Mouse (Mus musculus): ENCODE results near the gene Crybb1.

The Crybb1 gene

DNA sequence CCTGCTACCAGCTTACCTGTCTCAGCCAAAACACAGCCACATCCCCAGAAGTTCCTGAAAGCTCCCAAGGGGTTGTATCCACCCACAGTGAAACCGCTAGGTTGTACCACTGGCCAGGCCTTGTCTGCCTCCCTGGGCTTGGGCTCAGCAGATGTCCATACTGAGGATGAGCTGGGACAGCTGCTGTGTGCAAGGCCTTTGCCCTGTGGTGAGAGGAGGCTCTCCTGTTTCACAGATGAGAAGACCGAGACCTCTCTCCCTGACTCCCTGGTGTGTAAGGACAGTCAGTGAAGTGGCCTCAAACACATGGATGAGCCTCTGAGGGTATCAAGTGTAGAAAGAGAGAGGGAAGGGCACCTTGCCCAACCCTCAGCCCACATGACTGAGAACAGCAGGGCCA is 32.0 kb downstream of the Crybb1 start:
- no peak for DNase-seq

DNA sequence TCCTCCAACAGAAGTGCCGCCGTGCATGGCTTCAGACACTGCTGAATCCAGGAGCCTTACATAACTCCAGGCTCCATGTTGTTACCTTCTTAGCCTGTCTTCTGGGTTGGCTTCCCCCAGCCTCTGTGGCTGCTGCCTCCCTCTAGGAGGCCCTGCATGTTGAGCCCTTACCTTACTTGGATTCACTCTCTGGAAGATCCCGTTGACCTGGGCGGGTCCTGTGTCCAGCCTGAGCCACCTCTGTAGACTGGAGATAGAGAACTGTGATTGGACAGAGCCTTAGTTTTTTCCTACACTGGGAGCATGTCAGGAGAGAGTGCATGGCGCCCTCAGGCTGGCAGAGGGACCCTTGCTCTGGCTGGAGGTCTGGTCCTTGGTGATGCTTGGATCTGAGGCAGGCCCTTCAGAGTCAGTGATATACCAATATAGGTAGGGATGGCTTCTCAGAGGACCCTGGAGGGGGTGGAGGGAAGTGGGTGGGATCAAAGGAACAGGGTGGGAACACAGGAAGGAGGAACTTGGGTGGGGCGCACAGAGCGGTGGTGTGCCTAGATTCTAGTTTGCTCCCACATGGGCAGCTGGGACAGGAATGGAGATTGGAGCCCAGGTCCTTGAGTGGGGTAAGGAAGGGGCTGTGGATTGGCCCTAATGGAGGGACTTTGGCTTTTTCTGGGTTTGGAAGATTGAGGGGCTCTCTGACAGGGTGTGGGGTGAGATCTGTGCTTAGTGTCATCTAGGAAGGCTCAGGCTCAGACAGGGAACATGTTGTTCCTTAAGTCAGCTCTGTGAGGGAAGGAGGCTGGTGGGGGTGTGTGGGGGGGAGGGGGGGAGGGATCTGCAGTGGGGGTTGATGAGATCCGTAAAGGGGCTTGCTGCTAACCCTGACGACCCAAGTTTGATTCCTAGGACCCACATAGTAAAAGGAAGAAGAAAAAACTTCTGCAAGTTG is 32.9 kb downstream of the Crybb1 start:
- DNase-seq = no peak

DNA sequence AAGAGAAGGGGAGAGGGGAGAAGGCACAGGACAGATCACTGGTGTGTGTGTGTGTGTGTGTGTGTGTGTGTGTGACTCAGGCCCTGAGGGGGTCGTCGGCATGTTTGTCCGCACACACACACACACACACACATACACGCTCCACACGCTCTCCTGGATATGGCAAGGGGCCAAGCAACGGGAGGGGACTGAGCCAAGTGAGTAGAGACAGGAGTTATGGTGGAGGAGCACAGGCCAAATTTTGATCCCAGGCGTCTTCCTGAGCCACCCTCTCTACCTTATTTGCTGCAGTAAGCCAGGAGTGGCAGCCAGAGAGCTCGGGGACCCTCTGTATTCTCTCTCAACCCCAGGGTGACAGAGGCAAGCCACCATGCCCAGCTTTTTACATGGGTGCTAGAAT is 33.6 kb downstream of the Crybb1 start:
- no peak for DNase-seq

DNA sequence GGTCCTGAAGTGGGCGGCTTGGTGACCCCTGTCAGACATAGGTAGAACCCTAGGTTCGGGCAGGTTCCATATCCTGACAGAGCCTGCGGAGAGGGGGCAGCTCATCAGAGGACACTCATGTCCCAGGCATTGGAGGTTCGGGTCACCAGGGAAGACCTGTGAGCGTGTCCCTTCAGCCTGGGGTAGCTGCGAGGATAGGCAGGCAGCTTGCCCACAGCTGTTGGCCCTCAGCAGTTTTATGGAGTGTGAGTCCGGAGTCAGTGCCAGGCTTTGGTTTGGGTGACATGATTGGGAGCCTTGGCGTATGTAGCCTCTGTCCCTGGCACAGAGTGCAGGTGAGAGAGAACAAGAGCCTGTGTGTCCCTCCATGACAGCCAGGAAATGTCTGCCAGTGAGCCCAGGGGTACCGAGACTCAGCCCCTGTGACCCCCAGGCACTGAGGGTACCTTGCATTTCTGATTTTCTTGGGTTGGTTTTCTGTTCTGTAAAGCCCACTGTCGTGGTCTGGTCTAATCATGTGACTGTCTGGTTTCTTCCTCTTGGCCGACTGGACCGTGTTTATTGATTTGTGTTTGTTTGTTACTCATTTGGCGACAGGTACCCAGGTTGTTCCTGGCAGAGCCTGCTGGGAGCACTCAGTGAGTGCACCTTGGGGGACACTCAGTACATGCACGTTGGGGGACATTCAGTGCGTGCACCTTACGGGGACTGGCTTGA is 34.4 kb downstream of the Crybb1 start:
- no peak for DNase-seq

DNA sequence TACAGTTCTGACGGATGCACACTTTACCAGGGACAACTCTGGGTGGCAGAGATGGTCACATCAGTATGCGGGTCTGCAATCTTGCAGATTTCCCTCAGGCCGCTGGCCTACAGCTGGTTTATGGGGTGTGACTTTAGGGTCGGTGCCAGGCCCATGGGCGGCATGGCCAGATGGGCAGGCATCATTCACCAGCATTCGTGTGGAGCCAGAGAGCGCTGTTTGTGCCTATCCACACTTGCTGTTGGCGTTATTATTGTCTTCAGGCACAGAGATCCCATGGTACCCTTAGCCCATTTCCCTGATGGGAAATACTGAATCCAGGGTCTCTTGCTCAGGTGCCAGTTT is 34.9 kb downstream of the Crybb1 start:
- DNase-seq = no peak

DNA sequence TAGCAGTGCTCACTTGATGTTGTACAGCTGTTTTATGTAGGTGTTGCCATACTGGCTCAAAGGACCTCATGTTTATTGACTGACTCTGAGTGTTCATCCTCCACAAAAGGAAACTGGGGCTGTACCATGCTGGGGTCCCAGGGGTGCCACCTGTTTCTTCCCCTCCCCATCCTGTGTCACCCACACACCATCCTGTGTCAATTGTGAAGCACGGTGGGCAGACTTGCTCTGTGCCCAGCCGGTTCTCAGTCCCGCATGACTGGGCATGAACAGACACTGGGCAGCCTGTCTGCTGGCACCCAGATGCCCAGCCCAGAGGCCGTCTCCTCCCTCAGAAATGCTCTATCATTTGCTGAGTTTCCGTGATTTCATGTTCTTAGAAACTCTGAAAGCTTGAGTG is 36.3 kb downstream of the Crybb1 start:
- DNase-seq = no peak

DNA sequence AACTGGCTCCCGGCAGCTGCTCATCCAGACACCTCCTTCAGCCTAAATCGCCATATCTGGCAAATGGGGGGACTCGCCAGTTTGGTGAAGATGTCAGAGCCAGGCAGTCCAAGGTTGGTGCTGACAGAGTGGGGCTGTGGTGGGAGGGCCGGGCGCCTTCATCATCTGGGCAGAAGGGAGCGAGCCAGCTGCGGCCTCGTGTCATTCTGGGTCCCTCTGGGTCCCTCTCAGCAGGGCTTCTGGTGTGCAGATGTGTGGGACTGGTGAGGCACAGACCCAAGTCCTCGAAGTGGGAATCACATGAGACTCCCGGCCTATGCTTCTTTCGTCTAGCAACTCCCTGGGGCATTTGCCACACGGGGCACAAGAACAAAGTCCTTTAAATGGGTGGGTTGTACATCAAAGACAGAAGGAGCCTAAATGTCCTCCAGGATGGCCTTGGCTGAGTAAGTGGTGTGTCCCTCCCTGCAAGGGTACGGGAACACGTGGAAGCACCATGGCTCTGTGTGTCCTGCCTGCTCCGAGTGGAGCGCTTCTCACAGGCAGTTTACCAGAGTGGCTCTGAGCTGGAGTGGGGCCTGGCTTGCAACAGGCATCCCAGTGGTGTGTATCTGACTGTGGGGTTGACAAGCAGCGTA is 36.8 kb downstream of the Crybb1 start:
- DNase-seq = no peak

DNA sequence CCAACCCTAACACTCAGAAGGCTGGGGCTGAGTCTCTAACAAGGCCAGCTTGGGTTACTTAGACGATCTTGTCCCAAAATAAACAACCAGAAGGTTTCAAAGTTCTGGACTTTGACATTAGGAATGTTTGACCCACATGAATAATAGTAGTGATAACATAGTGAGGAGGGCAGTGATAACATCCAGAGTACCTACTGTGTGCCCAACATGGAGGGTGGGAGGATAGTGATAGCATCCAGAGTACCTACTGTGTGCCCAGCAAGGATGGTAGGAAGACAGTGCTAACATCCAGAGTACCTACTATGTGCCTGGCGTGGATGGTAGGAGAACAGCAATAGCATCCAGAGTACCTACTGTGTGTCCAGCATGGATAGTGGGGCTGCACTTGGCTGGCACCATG is 38.2 kb downstream of the Crybb1 start:
- DNase-seq = no peak

DNA sequence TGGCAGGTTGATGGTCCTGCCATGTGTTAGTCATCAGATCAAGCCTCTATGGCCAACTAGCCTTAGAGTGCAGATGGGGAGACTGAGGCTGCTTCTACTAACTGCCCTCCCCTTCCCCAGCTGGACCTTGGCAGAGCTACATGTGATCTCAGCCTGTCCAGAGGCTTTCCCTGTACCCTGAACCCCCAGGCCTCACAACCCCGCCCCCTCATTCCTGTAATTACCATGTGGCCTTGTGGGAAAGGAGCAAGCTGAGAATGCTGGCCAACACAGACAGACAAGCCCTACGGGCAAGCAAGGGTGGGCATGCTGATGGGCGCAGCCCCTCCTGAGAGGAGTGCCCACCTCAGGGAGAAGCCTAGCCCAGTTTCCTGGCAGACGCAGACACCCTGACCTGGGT is 39.1 kb downstream of the Crybb1 start:
- no peak for DNase-seq

DNA sequence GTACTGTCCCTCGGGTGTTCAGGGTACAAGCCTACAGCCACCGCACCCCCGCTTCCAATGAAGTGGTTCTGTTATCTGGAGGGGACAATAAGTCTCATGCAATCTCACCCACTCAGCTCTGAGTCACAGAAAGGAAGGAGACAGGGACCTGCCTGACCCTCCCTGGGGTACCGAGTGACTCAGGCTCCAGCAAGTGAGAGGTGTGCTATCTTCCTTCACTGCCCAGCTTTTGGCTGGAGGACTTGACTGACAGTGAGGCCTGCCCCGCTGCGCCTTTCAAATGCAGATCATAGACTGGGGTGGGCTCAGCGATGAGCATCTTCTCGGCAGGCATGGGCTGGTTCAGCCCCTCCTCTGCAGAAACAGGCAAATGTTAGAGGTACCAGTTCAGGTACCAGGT is 39.5 kb downstream of the Crybb1 start:
- no peak for DNase-seq

DNA sequence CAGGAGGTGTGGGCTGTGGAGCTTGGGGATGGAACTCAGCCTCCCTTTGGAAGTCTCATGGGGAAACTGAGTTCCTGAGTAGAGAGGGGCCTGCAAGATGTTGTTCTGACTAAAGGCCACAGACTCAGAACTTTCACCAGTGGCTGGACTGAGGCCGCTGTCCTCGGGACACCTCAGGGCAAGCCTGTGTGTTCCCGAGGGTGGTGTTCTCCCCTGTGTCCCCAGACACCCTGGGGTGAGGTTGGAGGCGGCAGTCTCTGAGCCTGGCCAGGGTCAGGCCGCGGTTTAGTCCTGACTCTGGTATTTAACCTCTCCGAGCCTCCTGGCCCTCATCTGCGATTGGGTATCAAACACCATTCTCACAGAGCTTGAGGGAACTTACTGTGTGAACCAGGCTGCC is 39.9 kb downstream of the Crybb1 start:
- DNase-seq = no peak

DNA sequence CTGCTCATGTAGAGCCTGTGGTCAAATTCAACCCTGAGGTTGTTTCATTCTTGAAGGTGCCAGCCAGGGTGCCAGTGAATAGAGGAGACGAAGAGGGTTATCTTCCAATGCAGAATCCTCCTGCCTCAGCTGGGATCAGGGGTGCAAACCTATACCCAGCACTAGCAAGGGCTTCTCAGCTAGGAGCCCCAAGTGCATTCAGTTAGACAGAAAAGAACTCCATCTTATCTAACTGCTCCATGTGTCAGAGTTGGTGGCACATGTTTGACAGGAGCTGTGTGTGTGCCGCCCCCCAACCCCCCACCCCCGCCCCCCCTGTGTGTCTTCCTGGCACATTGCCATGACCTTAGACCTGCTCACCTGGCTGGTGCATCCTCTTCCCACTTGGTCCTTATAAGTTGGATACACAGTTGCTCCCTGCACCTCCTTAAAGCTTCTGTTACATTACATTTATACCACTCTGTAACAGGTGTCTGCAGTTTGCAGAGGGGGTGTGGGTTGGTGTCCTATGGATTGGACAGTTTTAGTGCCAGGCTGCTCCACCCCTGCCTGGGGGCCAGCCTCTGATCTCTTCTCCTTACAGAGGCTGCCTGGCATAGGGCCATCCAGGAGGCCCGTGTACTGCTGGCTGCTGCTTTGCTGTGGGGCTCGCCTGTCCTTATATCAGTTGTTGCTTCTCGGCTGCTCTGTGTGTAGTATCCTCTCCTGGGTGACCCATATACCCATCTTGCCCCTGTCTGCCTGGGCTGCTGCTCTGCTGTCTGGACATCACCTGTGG is 41.0 kb downstream of the Crybb1 start:
- no peak for DNase-seq

DNA sequence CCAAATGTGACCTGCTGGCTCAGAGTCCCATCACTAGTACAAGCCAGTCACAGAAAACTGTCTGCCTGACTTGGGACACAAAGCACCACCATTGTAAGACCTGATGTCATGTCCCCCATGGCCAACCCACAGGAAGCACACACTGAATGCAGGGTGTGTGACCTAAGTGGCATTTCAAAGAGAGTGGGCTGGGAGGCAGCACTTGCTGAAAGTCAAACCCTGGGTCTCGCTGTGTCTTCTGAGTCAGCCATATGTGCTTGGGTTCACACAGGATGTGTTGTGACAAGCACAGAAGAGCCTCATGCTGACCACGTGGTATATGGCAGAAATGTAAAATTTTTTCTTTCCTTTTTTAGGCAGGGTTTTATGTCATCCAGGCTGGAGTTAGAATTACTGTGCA is 41.6 kb downstream of the Crybb1 start:
- DNase-seq = no peak

DNA sequence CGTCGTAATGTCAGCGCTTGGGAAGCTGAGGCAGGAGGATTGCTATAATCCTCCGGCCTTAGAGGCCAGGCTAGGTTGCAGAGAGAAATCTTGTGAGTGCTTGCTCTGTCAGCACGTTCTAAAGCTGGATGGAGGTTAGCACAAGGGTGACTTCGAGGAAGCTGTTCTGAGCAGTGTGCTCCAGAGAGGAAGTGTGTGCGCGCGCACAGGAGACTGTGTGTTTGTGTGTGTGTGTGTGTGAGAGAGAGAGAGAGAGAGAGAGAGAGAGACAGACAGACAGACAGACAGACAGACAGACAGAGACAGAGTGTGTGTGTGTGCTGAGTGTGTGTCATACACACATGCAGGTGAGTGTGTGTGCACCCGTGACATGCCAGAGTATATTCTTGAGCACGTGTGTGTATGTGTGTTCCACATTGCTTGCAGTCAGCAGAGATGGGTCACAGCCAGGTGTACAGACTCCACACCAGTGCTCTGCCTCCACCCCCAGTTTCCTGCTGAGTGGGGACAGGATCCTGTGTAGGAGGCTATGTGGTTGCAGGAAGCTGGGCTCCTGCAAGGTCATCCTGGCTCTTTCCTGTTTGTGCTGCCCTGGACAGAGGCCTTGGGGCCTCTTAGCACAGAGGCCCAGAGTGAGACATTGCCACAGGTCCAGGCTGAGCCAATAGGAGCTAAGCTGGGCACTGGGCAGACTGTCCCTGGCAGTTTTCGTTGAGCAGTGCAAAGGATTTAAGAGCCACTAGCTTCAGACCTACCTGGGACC is 42.8 kb downstream of the Crybb1 start:
- no peak for DNase-seq

DNA sequence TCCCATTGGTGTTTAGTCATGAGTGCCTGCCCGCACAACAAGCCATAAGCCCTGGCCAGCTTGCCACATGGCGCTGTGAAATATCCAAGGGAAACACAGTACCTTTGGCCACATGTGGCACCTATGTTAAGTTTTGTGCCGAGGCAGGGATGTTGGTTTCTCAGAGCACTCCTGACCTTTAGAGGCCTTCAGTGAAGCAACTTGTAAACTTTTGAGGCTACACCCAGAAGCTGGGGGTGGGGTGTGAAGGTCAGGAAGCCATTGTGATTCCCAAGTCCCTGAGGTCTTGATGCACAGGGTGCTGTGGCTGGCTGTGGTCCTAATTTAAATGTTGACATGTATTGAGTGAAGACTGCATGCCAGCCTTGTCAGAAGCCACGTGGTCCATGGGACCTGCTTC is 43.8 kb downstream of the Crybb1 start:
- DNase-seq = no peak

DNA sequence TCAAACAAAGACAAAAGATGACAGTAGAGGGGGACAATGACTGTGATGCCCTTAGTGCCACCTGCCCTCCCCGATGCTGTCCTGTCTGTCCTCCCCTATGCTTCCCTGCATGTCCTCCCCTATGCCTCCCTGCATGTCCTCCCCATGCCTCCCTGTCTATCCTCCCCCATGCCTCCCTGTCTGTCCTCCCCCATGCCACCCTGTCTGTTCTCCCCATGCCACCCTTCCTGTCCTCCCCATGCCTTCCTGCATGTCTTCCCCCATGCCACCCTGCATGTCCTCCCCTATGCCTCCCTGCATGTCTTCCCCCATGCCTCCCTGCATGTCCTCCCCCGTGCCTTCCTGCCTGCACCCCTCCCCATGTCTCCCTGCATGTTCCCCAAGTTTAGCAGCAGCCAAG is 44.5 kb downstream of the Crybb1 start:
- no peak for DNase-seq

DNA sequence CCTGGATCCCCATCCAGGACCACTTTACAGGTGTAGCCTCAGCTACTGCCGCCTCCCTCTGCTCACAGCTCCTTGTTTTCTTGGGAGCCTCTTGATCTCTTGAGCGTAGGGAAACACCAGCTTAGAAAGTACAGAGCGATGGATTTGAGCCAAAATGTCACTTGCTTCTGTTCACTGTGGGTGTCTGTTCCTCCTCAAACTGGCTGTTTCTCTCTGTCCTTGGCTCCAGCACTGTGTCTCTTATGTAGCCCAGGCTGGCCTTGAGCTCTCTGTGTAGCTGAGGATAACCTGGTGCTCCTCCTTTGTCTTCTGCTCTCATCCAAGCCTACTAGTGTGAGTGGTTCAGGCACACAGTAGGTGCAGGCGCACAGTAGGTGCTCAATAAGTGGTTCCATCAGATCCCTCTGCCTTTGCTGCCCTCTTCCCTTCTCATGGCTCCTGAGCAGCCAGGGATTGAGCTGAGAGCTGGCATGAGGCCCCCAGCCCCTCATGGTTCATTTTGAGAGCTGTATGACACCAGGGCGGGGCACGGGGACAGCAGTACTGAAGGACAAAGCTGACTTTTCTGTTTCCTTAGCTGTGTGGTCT is 45.2 kb downstream of the Crybb1 start:
- DNase-seq = no peak

DNA sequence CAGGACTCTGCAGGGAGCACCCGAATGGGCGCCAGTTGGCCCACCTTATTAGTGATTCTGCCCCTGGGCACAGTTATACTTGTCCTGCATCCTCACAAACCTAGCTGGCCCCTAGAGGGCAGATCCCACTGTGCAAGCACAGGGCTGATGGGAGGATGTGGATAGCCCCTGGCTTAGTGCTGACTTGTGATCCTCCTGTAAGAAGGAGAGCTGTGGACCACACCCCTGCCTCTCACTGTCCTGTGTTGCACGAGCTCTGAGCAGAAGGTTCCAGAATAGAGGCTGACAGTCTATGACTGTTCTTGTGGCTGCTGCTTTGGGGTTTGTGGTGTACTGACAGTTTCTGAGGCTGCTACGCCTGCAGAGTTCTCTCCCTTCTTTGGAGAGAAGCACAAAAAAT is 46.1 kb downstream of the Crybb1 start:
- DNase-seq = no peak

DNA sequence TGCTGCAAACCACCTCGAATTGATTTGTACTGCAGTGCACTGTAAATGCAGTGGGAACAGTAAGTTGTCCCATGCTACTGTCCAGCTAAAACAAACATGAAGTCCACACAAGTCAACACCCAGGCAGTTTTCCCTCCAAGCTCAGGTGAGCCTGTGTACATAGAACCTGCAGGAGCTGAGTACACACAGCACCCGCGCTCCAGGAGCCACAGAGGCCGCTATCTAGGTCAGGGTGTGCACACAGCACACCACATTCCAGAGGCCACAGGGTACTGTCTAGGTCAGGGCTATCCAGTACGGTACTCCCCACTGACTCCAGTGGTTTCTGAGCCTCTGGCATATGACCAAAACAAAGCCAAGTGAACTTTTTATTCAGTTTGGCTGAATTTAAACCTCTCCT is 46.7 kb downstream of the Crybb1 start:
- no peak for DNase-seq

DNA sequence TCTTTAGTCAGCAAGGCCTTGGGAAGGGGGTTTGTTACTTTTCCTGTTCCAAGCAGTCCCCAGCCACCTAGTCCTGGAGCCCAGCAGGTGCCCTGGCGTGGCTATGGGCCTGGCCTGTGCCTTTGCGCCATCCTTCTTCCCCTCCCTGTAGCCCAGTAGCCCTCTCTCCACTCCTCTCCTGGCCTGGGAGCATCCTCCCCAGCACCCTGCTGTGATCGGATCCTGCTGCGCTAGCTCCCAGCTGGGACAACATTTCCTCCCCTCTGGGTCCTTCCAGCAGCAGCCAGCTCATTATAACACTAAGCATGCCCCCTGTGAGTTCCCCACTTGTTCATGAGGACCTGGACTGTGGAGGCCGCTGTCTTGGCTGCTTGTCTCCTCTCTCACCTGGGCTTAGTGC is 50.2 kb downstream of the Crybb1 start:
- no peak for DNase-seq

DNA sequence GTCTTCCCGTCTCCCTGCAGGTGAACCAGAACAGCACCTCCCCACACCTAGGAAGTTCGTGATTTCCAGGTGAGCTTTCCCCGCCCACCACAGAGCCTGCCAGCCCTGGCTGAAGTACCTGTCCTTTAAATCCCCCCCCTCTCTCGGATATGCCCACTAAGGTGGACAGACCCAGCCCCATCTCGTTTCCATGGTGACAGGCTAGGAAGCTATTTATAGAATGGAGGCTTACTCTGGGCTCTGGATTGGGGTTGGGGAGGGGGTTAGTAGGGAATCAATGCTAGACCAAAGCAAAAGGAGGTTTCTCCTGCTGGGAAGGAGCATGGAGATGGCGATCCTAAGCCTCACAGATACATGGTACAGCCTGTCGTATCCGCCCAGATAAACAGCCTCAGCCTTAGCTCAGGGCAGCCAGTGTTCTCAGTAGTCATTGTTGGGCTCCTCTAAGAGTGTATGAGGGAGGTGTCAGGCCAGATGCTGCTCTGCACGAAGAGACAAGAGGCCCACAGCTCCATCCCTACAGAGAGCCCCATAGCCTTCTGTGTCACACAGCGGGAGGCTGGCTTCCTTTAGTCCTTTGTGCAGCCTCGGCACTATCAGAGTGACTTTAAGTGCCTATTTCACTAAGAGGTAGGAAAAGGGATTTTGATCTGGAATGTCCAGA is 57.7 kb downstream of the Crybb1 start:
- DNase-seq = no peak
